Mouse (Mus musculus): ENCODE measurements around the gene Bbs7.
"Not testable (repeated sequence)": the region's sequence is repeated elsewhere in the genome, so short reads cannot be mapped to it uniquely, and the experiment has no call there.

Bbs7 gene

DNA sequence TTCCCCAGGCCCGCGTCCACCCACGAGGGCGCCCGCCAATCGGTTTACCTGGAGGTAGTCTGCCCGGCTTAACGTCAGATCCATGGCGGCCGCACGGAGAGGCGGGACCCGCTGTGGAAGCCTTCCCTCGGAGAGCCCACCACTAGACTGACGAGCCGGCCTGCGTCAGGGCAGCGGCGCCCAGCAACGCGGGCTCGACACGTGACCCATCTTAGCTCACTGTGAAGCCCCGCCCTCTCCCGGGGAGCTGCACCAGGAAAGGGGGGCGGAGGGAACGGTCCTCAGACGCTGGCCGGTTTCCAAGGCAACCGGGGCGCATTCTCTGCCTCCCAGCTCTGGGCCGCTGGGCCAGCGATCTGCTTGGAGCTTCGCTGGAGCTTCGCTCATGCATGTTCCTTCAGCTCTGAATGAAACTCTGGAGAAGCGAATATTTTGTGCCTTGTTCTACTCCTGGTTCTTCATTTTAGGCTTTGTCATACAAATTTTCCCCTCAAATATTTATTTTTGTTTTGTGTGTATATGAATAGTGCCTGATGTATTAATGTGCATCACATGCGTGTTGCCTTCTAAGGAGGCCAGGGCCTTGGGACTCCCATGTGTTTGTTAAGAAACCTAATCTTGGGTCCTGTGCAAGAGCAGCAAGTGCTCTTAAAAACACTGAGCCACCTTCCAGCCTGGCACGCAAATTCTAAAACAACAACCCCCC, at the start of gene Bbs7:
Gene Bbs7 (minus strand): TSS at position 276 of the 706 bp plus-strand sequence.
- DNase-seq = peak; percentile 66 to 73

DNA sequence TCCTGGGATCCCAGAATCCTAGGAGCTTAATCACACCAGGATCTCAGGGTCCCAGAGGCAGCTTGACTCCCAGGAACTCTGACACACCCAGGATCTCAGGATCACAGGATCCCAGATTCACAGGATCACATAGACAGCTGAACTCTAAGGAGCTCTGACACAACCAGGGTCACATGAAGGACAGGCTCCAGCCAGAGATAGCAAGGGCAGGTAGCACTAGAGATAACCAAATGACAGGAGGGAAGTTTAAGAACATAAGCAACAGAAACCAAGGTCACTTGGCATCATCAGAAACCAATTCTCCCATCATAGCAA, 31.9 kb upstream of the Bbs7 start:
- not testable (repeated sequence) for DNase-seq

DNA sequence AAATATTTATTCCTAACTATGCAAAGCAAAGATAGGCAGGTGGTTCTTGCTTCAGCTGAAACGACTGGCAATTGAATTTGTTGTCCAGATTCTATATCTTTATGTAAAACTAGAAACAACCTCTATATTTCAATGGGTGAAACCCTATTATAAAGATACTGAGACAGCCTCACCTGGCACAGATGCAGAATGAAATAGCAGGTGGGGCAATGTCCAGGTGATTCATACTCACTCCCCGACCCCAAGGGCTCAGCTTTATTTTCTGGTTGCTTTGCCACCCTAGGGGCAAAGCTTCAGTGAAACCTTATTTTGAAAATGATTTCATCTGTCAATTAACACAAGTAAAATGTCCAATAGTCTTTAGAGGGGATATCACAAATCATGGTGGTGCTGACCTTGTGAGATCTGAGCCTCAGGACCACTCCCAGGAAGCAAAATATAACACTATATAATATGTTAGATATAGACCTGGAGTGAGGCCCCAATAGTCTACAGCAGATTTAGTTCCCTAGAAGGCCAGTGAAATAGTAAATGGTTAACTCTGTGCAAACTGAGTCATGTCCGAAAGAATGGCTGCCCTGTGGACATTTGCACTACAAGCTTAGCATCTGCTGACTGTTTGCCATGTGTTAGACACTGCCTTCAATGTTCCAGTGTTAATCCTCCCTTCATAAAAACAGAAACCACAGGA, 31.4 kb upstream of the Bbs7 start:
- no peak for DNase-seq

DNA sequence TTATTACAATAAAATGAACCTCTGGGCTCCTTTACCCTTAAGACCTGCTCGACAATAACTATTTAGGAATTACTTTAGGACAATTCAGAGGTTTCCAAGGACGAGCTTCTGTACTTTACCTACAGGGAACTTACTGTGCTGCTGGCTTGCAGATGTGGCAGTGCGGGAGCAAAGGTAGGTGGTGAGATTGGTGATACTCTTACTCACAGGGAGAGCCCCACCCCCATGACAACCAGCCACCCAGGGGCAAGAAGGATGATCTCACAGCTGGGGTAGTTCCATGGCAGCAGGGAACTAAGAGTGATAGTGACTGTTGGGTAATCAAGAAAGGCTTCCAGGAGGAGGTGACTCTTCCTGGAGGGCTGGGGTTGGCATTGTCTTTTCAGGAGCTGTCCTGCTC, 30.1 kb upstream of the Bbs7 start:
- DNase-seq = no peak

DNA sequence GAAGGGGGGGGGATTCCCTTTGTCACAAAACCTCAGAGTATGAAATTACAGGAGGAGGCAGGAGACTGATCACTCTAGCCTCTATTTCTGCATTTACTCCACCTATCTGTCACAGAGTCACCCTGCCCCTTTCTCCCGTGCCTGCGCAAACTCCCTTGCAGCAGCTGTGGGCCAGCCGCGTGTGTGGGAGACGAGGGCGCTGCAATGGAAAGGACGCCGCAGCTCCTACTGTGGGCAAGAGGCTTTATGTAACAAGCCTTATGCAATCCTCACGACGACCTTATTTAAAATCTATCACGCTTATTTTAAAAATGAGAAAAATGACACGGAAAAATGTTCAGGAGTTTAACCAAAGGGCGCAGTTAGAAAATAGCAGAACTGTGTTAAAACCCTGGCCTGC, 29.5 kb upstream of the Bbs7 start:
- no peak for DNase-seq

DNA sequence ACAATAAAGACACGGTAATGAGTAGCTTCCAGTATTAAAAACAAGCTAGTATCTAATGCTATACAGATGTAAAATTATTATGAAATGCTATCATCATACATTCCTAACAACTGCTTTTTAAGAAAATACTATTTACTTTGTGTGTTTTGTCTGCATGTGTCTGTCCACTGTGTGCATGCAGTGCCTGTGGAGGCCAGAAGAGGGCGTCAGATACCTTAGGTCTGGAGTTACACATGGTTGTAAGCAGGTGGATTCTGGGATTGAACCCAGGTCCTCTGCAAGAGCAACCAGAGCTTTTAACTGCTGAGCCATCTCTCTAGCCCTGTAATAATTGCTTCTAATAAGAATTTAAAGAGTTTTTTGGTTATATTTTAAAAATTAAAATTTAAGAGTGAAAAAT, 27.5 kb upstream of the Bbs7 start:
- no peak for DNase-seq

DNA sequence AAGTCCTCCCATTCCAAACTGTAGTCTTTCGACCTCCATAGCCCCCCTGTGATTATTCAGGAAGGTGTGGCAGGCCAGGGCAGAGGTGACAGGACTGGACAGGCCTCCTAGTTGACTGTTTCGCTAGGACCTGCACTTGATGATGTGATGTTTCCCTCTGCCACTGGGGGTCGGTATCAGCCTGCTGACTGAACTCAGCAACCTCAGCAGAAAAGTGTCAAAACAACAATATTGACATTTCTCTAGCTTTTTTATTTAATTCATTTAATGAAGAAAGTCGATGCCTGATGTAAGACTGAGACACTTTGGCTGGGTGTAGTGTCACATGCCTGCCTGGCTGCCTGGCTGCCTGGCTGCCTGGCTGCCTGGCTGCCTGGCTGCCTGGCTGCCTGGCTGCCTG, 22.2 kb upstream of the Bbs7 start:
- no peak for DNase-seq

DNA sequence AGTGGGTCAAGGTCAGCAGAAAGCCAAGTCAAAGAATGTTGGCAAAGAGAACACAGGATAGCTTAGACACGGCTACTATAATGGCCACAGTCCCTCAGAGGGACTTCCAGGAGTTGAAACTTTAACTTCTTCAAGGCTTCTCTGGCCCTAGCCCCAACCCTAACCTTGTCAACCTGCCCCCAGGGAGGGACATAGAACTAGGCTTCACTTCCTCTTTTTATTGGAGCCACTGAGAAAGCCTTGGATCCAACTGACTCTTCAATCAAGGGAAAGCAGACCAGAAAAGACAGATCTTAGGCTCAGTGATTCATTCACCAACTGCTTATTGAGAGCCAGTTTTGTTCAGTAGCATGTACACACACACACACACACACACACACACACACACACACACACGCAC, 13.5 kb upstream of the Bbs7 start:
- DNase-seq = no peak

DNA sequence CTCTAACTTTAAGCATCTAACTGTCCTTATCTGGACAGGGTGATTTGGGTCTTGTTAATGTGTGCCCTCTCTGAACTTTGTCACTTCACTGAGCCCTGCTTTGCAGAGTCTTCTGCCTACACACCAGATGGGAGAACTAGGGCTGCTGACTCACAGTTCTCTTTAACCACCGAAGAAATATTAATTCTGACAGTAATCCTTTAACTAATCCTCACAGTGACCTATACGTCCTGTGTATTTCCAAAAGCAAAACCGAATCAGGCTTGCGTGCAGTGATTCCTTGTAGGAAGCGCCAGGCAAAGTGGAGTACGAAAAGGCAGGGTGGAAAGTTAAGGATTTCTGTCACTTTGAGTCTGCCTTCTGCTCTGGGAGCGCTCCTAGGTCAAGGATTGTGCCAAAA, 4.9 kb upstream of the Bbs7 start:
- DNase-seq = no peak

DNA sequence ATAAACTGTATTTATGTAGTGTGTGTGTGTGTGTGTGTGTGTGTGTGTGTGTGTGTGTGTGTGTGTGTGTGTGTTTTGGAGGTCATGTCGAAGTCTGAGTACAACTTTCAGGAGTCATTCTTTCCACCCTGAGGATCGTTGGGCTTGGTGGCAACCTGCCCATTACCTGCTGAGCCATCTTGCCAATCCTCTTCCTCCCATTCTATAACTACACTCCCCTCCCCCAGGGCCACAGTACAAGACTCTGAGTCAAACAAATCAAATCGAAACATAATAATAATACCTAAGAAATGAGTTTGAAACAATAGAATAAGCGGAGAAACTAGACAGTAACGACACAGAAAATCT, 605 bp upstream of the Bbs7 start:
- no peak for DNase-seq

DNA sequence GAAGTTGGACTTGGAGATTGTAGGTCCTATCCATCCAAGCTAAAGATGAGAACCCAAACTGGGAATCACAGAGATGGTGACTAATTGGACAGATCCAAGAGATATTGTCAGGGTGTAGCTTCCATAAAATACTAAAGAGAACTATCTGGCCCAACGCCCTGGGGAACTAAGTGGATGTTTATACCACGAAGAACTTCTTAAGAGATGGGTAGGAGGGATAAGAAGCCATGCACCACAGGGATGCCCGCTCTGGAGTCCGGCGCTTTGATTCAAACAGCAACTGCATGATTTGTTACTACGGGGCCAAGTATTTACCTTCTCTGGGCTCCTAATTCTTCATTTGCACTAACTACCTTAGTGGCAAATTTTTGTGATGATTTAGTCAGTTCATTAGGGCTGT, 590 bp downstream of the Bbs7 start:
- DNase-seq = no peak

DNA sequence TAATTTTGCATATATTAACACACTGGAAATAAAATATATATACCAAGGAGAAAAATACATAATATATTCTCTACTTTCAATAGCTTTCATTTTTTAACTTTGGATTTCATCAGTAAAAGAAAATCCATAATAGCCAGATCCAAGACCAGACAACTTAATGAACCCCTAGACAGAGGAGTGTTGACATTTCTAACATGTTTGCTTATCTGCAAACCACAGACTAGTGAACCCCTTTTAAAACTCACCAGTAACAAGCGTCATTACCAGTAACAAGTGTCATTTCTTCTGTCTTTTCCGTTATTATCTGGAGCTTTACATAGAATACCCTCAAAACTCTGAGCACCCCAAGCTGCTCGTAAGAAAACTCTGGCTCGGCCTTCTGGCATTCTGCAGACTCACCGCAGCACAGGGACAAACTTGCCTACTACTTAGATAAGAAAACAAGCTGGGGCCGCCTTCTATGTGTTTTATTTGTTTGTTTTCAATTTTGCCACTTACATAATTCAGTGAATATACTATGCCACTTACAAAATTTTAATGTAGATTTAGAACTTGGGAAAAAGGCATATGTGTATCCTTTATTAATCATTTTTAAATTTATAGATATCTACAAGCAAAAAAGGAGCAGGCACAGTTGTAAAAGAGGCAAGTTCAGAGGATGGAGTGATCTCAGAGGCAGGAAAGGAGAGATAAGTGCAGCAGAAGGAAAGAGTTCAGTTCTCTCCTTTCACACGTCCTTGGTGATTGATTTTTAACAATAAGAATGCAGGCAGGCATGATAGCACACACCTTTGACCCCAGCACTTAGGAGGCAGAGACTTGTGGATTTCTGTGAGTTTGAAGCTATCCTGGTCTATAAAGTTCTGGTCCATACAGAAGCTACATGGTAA, 7.1 kb downstream of the Bbs7 start:
- no peak for DNase-seq

DNA sequence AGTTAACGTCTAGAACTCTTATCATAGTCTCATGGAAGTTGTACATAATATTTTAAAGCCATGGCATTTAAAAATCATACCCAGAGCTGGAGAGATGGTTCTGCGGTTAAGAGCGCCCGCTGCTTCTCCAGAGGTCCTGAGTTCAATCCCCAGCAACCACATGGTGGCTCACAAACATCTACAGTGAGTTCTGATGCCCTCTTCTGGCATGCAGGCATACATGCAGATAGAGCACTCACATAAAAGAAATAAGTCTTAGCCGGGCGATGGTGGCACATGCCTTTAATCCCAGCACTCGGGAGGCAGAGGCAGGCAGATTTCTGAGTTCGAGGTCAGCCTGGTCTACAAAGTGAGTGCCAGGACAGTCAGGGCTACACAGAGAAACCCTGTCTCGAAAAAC, 13.5 kb downstream of the Bbs7 start:
- not testable (repeated sequence) for DNase-seq

DNA sequence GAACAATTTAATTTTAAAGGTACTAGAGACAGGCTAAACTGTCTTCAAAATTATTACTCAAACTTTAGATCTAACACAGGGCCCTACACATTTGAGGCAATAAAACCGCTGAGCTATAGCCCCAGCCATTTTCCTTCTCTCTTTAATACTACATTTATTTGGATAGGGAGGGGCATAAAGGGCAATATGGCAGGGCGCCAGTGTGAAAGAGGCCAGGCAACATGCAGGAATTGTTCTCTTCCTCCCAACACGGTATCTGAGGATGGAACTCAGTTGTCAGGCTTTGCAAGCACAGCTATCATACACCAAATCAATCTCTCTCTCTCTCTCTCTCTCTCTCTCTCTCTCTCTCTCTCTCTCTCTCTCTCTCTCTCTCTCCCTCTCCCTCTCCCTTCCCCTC, 14.5 kb downstream of the Bbs7 start:
- DNase-seq = no peak

DNA sequence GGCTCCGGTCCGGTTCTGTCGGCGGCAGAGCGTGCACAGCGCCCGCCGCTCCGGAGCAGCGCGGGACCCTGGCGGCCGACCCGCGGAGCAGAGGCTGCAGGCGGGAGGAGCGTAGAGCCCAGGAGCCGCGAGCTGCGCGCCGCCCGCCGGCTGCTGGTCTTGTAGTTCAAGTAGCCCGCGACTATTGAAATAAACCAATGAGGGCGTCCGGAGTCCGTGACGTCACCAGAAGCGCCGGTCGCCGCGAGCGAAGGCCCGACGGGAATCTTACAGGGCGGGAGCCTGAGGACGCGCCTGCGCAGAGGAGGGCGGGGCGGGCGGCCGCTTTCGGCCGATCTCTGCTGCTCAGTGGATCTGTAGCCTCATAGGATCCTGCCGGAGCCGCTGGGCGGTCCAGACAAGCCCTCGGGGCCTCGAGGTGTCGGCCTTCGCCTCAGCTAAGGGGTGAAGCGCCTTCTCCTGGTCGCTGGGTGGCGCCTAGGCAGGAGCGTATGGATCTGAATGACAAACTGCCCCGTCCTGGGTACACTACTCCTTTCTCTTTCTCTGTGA, 41.4 kb downstream of the Bbs7 start, which contains the start of gene Ccna2:
Gene Ccna2 (minus strand): TSS at position 324 of the 552 bp plus-strand sequence.
- peak; percentile 95 to 96 for DNase-seq

DNA sequence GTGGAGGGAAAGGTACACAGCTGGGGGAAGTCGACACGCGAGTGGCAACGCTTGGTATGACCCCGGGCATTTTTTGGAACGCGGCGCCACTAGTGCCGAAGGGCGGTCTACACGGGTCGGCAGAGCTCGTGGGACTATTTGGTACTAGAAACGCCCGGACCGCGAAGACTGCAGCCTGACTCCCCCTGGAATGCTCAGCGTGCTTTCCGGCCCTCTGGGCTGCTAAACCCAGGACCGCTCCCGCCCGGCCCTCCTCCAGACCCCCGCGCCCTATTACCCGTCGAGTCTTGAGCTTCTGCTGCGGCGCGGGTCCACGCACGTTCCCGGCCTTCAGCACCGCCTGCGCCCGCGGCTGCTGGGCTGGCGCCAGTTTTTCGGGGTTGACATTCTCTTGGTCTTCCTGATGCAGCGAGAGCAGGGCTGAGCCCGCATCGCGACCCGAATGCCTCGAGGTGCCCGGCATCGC, 41.9 kb downstream of the Bbs7 start:
- DNase-seq = no peak

DNA sequence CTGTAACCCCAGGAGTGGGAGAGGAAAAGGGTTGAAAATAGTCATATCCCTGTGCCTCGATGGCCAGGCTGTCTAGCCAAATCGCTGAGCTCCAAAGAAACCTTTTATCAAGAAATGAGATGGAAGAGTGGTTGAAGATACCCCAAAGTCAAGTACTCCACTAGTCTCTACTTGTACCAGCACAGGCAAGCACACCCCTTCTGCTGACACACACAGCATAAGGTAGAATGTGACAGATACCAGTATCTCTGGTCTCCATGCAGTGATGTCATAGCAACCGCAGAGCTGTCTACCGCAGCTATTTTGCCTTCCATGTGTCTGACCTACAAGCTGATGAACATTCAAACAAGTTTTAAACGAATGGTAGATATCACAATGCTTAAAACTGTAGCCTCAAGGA, 43.4 kb downstream of the Bbs7 start:
- no peak for DNase-seq

DNA sequence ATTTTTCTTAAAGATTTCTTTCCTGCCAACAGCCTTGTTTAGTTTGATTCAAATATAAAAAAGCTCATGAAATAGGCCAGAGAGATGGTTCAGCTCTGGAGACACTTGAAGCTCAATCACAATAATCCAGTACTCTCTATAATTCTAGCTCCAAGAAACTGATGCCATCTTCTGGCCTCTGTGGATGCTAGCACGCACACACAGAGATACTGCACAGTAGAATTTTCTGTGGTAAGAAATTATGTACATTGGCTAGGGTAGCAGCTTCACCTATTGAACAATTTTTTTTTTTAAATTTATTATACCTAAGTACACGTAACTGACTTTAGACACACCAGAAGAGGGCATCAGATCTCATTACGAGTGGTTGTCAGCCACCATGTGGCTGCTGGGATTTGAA, 49.6 kb downstream of the Bbs7 start:
- no peak for DNase-seq

DNA sequence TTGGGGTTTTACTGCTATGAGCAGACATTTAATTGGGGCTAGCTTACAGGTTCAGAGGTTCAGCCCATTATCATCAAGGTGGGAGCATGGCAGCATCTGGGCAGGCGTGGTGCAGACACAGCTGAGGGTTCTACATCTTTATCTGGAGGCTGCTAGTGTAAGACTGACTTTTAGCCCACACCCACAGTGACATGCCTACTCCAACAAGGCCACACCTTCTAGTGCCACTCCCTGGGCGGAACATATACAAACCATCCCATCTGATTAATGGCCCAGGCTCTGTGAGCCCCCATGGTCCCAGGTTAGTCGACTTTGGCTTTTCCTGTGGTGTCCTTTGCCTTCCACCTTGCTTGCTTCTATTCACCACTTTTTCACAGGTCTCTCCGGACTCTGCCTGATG, 53.7 kb downstream of the Bbs7 start:
- DNase-seq = no peak

DNA sequence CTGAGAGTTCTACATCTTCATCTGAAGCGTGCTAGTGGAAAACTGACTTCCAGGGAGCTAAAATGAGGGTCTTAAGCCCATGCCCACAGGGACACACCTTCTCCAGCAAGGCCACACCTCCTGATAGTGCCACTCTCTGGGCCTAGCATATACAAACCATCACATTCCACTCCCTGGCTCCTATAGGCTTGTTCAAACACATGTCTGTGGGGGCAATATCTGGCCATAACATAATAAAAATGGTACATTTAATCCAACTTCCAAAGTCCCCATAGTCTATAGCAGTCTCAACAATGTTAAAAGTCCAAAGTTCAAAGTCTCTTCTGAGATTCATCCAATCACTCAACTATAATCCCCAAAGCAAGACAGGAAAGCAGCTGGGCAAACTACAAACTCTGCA, 55.7 kb downstream of the Bbs7 start:
- DNase-seq = no peak

DNA sequence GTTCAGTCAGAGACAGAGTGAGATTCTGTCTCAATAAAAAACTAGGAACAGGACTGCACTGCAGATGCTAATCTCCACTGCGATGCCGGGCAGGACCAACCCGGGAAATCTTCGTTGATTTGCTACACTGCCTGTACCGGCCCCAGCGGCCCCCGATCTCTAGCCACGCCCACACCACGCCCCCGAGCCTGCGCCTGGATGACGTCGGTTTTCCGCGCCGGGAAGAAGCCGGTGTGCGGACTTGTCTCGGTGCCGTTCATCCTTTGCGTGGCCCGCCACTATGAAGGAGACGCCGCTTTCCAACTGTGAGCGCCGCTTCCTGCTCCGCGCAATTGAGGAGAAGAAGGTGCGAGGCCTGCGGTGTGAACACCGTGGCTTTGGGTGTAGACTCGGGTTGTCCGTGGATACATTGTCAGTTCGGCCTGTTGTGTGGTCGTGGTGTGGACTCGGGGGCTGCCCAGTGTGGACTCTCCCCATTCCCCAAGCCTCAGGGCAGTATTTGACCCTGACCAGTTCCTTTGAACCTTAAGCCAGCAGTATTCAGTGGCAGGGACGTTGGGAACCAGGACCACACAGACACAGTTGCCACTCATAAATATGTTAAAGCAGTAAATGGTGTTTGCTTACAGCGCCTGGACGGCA, 60.8 kb downstream of the Bbs7 start, which contains the start of gene Exosc9:
Gene Exosc9 (plus strand): TSS at position 201 of the 642 bp plus-strand sequence.
- DNase-seq = peak; percentile 87 to 97

DNA sequence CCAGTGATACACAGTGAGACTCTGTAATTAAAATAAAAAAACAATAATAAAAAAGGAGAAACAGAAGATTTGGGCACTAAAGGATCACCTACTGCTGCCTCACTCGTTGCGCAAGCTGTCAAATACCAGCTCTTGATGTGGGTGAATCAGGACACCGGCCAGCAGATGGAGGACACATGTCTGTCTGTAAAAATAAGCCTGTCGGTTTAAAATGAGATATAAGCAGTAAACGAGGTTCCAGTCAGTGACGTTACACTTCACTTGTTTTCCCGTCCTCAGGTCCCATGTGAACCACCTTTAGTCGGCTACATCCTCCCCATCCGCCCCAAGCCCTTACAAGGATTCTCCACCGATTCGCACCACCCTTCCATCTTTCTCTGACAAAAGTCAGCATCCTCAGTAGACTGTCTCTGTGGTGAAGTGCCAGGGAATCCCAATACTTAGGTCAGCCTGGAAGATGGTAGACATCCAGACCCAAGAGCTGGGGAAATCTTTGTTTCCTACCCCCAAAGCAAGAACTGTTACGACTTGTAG, 61.4 kb downstream of the Bbs7 start:
- DNase-seq = peak in 1 of 2 experiments; percentile 19

DNA sequence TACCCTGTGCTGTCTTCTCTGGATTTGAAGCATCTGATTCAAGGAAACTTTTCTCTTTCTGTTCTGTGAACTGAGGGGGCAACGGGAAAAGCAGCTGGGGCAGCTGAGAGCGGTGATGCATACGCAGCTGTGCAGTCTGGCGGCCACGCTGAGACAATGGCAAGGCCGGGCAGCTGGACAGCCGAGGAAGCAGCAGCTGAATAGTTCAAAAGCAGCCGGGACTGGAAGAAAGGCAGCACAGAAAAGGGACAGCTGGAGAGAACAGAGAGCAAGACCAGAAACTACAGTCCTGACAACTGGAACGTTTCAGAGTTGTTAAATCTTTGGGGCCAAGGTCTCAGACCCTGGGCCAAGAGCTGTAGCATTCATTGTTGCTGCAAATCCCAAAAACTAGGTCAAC, 61.9 kb downstream of the Bbs7 start:
- DNase-seq = no peak

Data from spleen, adult 18-20 months (tissue).